Mouse (Mus musculus): Measurements from ENCODE around the gene Gfy.

GRCm38 (mm10) chr7:45137171-45138006, 42.0 kb downstream of the Gfy start:
- TF ChIP-seq CTCF (IDR thresholded peaks at IDR 0.05), result no peak
- no peak for TF ChIP-seq EP300 (IDR thresholded peaks at IDR 0.05)

All from lung, postnatal 0 days (tissue).